Mouse (Mus musculus): ENCODE data around the gene Pcyt2. TPM values are rescaled to one million over a fixed set of nuclear protein-coding genes. Genes with fewer than 3 reads are reported as not detected.

Gene Pcyt2
- total and polyA plus RNA-seq, 3 experiments: 86.7 to 87.3 TPM; not detected in 1

DNA sequence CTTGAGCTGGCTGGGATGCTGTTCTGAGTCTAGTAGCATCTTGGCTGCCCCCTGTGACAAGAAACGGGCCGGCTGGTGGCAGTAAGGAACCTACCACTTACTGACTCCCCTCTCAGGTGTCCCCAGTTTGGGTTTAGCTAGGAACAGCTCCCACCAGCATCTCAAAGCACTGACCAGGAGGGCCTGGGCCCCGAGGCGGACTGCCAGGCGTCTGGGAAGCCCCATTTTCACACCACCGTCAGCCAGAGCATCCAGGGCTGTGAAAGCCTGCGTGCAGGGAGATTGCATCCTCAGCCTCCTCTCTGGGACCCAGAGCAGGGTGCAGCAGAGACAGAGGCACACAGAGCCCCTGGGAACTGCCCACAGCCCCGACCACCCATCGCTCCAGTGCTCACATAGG is 23.5 kb upstream of the Pcyt2 start:
- Histone ChIP-seq H3K4me1 (ENCODE audit: control insufficient read depth in 1 of 2, insufficient read depth in 2 of 2, low read length in 2 of 2) (peaks cover 13 to 21% of the 10 kb centered on the region in 2 experiments), H3K36me3 (ENCODE audit: control insufficient read depth in 1 of 2, insufficient read depth in 2 of 2, low read length in 2 of 2) (peaks cover 0 to 10% of the 10 kb centered on the region in 2 experiments; a peak in 2 of 4 replicates), H3K9me3 (replicated peaks; ENCODE audit: insufficient read depth, low read length) (no peaks in the 10 kb centered on the region), H3K27ac (ENCODE audit: control insufficient read depth, low read depth, low read length) (no peak overlapping the region), H3K4me3 (ENCODE audit: control insufficient read depth in 1 of 2, insufficient read depth in 1 of 2, low read depth in 2 of 2, low read length in 2 of 2) (no peak overlapping the region), H3K27me3 (ENCODE audit: control insufficient read depth in 1 of 2, insufficient read depth in 2 of 2, low read length in 2 of 2) (no peaks in the 10 kb centered on the region), H3K9ac (ENCODE audit: control insufficient read depth, low read depth, low read length, poor library complexity, severe bottlenecking) (no peak overlapping the region), H3K79me2 (ENCODE audit: control insufficient read depth, insufficient read depth, low read length, poor library complexity) (no peaks in the 10 kb centered on the region)
- TF ChIP-seq BHLHE40 (IDR thresholded peaks at IDR 0.05; ENCODE audit: borderline replicate concordance, low read depth, low read length): no peak
- TF ChIP-seq ZC3H11A (IDR thresholded peaks at IDR 0.05; ENCODE audit: low read depth, low read length): no peak
- no peak for TF ChIP-seq TAL1 (IDR thresholded peaks at IDR 0.05; ENCODE audit: low read length)
- no peak for TF ChIP-seq GABPA (IDR thresholded peaks at IDR 0.05; ENCODE audit: low read depth, low read length)
- TF ChIP-seq CHD1 (IDR thresholded peaks at IDR 0.05; ENCODE audit: low read depth, low read length): no peak
- TF ChIP-seq GATA1 (IDR thresholded peaks at IDR 0.05; ENCODE audit: low read depth, low read length): no peak
- TF ChIP-seq MYC (IDR thresholded peaks at IDR 0.05; ENCODE audit: low read depth, low read length): no peak
- TF ChIP-seq USF1 (IDR thresholded peaks at IDR 0.05; ENCODE audit: low read depth, low read length): no peak
- TF ChIP-seq POLR2A (IDR thresholded peaks at IDR 0.05; ENCODE audit: control insufficient read depth in 1 of 2, insufficient read depth in 1 of 2, low read depth in 1 of 2, low read length in 2 of 2, poor library complexity in 1 of 2): no peak
- TF ChIP-seq HCFC1 (IDR thresholded peaks at IDR 0.05; ENCODE audit: low read depth, low read length): no peak
- DNase-seq (ENCODE audit: low read depth, low spot score): no peak

DNA sequence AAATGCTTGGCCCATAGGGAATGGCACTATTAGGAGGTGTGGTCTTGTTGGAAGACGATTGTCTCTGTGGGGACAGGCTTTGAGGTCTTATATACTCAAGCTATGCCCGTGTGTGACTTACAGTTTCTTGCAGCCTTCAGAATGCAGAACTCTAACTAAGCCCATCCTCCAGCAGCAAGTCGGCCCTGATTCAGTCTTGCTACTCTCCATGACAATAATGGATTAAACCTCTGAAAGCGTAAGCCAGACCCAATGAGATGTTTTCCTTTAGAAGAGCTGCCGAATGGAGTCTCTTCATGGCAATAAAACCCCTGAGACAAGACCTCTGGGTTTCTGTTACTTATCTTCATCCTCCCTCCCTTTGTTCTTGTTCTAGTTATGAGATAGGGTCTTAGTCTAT is 17.1 kb upstream of the Pcyt2 start:
- peak; percentile 24 for DNase-seq (ENCODE audit: low read depth, low spot score)
- H3K9me3 ChIP-seq (replicated peaks; ENCODE audit: insufficient read depth, low read length): no peaks in the 10 kb centered on the region
- peaks cover 25 to 43% of the 10 kb centered on the region in 2 experiments for H3K4me1 ChIP-seq (ENCODE audit: control insufficient read depth in 1 of 2, insufficient read depth in 2 of 2, low read length in 2 of 2)
- peaks cover 41% of the 10 kb centered on the region for H3K79me2 ChIP-seq (ENCODE audit: control insufficient read depth, insufficient read depth, low read length, poor library complexity)
- H3K4me3 ChIP-seq (ENCODE audit: control insufficient read depth in 1 of 2, insufficient read depth in 1 of 2, low read depth in 2 of 2, low read length in 2 of 2): no peak overlapping the region
- TF ChIP-seq MYB (IDR thresholded peaks at IDR 0.05; ENCODE audit: low read depth, low read length) (no peak), ZMIZ1 (IDR thresholded peaks at IDR 0.05; ENCODE audit: low read depth, low read length) (no peak), ZNF384 (IDR thresholded peaks at IDR 0.05; ENCODE audit: low read depth, low read length) (no peak), EP300 (IDR thresholded peaks at IDR 0.05; ENCODE audit: low read depth in 1 of 2, low read length in 2 of 2) (no peak), MAX (IDR thresholded peaks at IDR 0.05; ENCODE audit: low read length) (no peak), MXI1 (IDR thresholded peaks at IDR 0.05; ENCODE audit: low read depth, low read length) (no peak), MYC (IDR thresholded peaks at IDR 0.05; ENCODE audit: low read depth, low read length) (no peak), SIN3A (IDR thresholded peaks at IDR 0.05; ENCODE audit: low read length) (no peak), CHD1 (IDR thresholded peaks at IDR 0.05; ENCODE audit: low read depth, low read length) (no peak), TBP (IDR thresholded peaks at IDR 0.05; ENCODE audit: low read depth, low read length) (no peak), MEF2A (IDR thresholded peaks at IDR 0.05; ENCODE audit: extremely low read depth, insufficient replicate concordance, low read depth, low read length, poor library complexity, severe bottlenecking) (no peak)
- H3K36me3 ChIP-seq (ENCODE audit: control insufficient read depth in 1 of 2, insufficient read depth in 2 of 2, low read length in 2 of 2): peaks cover 0 to 37% of the 10 kb centered on the region in 2 experiments; a peak in 2 of 4 replicates
- no peak overlapping the region for H3K9ac ChIP-seq (ENCODE audit: control insufficient read depth, low read depth, low read length, poor library complexity, severe bottlenecking)
- no peaks in the 10 kb centered on the region for H3K27me3 ChIP-seq (ENCODE audit: control insufficient read depth in 1 of 2, insufficient read depth in 2 of 2, low read length in 2 of 2)
- no peak overlapping the region for H3K27ac ChIP-seq (ENCODE audit: control insufficient read depth, low read depth, low read length)

All from MEL (cell line).